ENCODE assay signal across 8 mouse cellular contexts in genomic region chr9:45431150-45431549, GRCm38 (mm10). TPM values are rescaled to one million over a fixed set of nuclear protein-coding genes. Genes with fewer than 3 reads are reported as not detected.
DNase-seq lines count a peak whose midpoint lies in the region; ATAC-seq lines count a peak whose summit lies in the region.
"Had no signal": no experiment of that assay in that cellular context is flagged by ENCODE, and none has a peak within 500 bp of the region (broad histone marks: within the 10 kb centered on the region; RNA-seq: fewer than 3 reads in every experiment).

No protein-coding gene starts in this region.

- H3K4me1 ChIP-seq in forebrain, embryonic 11.5 days (replicated peaks; ENCODE audit: control insufficient read depth, insufficient read depth, low read length), result peaks cover 11% of the 10 kb centered on the region; the same call in 1 of the 2 replicates
- H3K4me1 ChIP-seq: liver, embryonic 15.5 days had no signal

- peak overlapping the region; percentile 51; the same call in 1 of the 2 replicates for H3K9ac ChIP-seq in forebrain, embryonic 11.5 days (ENCODE audit: low read length)
- H3K9ac ChIP-seq: liver, embryonic 15.5 days had no signal

- H3K4me3 ChIP-seq in forebrain, embryonic 11.5 days (ENCODE audit: low read depth, low read length), result peak overlapping the region; percentile 41
- H3K4me3 ChIP-seq: liver, embryonic 15.5 days had no signal

- no peak for ATAC-seq in forebrain, embryonic 11.5 days (replicated peaks; ENCODE audit: low FRiP score)
- no peak for ATAC-seq in erythroid progenitor cell, adult 5-6 weeks (replicated peaks; ENCODE audit: low FRiP score, poor library complexity, severe bottlenecking)

- H3K4me2 ChIP-seq in forebrain, embryonic 11.5 days (ENCODE audit: low read depth, low read length, severe bottlenecking), result peak overlapping the region; percentile 51
- H3K4me2 ChIP-seq: liver, embryonic 15.5 days had no signal

- H3K36me3 ChIP-seq in forebrain, embryonic 11.5 days (ENCODE audit: control insufficient read depth, insufficient read depth, low read length), result no peaks in the 10 kb centered on the region
- H3K36me3 ChIP-seq: liver, embryonic 15.5 days had no signal

- 2% methylated on average over 26 of the region's 26 CpGs for WGBS in forebrain, embryonic 11.5 days

- H3K27me3 ChIP-seq in forebrain, embryonic 11.5 days (ENCODE audit: control insufficient read depth, insufficient read depth, low read length), result peaks cover 41% of the 10 kb centered on the region

- no peaks in the 10 kb centered on the region for H3K9me3 ChIP-seq in forebrain, embryonic 11.5 days (ENCODE audit: control insufficient read depth, low read length)
- H3K9me3 ChIP-seq: liver, embryonic 15.5 days had no signal

- no peak overlapping the region for H3K27ac ChIP-seq in forebrain, embryonic 11.5 days (ENCODE audit: low read depth, low read length)
- H3K27ac ChIP-seq: liver, embryonic 15.5 days had no signal

- peak; percentile 36 for DNase-seq in urinary bladder, postnatal 14 days (ENCODE audit: low spot score)
- no peak for DNase-seq in urinary bladder, adult 2 months (ENCODE audit: low spot score)
- no peak for DNase-seq in forebrain, embryonic 11.5 days (ENCODE audit: low spot score)
- peak; percentile 29 to 54 for DNase-seq in kidney, postnatal 4 days
- no peak for DNase-seq in thymus, postnatal 4 days
- DNase-seq in adrenal gland, postnatal 10 days, result no peak

RNA-seq across cellular contexts. Expression of gene Dscaml1, which starts 4.7 kb away (rescaled TPM):
- polyA plus RNA-seq in urinary bladder, adult 2 months (2012; rRNA removed), result 0.07 and 0.13 TPM in 2 replicates
- polyA plus RNA-seq in forebrain, embryonic 11.5 days (2014; fragmentation: Nextera tagmentation; extraction: Ambion mirVana), result 3.4 and 5.4 TPM in 2 replicates
- total RNA-seq in erythroid progenitor cell, adult 5-6 weeks (2015; ENCODE audit: low replicate concordance), result not detected in 2 replicates
- not detected in 2 replicates for total RNA-seq in erythroid progenitor cell, adult 5-6 weeks (2017; ENCODE audit: low replicate concordance)
- total RNA-seq in adrenal gland, postnatal 10 days (2021), result 1 to 10 TPM in 1 of 2 experiments, under 1 TPM in 1; 0.33 to 1.1 TPM

RNA-seq across cellular contexts. Expression of gene Fxyd2, which starts 31.7 kb away (rescaled TPM):
- 10.5 and 16.5 TPM in 2 replicates for polyA plus RNA-seq in urinary bladder, adult 2 months (2012; rRNA removed)
- 1.5 and 3.4 TPM in 2 replicates for polyA plus RNA-seq in forebrain, embryonic 11.5 days (2014; fragmentation: Nextera tagmentation; extraction: Ambion mirVana)
- total RNA-seq in erythroid progenitor cell, adult 5-6 weeks (2015; ENCODE audit: low replicate concordance), result 2.5 TPM in 1 of 2 replicates, not detected in the other
- not detected in 2 replicates for total RNA-seq in erythroid progenitor cell, adult 5-6 weeks (2017; ENCODE audit: low replicate concordance)
- 1 to 10 TPM; 2.3 to 7.3 TPM for total RNA-seq in adrenal gland, postnatal 10 days (2021)

Comparison
In these comparisons a context has a peak if more than half of its experiments do, and no peak if none do; other contexts are left out.
1. DNase-seq: peak in urinary bladder, postnatal 14 days (single experiment) and kidney, postnatal 4 days (2 of 2); none in urinary bladder, adult 2 months (single experiment), forebrain, embryonic 11.5 days (single experiment), thymus, postnatal 4 days (single experiment) and adrenal gland, postnatal 10 days (single experiment).